Mouse (Mus musculus): ENCODE results near the gene Frem3.

Gene Frem3

GRCm38 (mm10) chr8:80710670-80711400 lies 100.0 kb downstream of the Frem3 start:
- DNase-seq (ENCODE audit: low spot score in 2 of 2): no peak

- DNase-seq (ENCODE audit: low spot score in 2 of 2): no peak
These were observed 103.6 kb downstream of the Frem3 start for GRCm38 (mm10) chr8:80714461-80714860.

DNA sequence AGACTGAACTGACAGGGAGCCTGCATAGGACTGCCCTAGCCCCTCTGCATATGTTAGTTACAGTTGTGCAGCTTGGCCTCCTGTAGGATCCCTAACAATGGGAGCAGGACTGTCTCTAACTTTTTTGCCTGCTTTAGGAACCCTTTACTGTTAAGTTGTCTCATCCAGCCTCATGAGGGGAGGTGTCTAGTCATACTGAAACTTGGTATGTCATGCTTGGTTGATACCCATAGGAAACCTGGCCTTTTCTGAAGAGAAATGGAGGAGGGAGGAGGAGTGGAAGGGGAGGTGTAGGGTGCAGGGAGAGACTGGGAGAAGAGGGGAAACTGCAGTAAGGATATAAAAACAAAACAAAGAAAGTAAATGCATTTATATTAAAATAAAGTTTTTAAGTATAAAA lies 121.4 kb downstream of the Frem3 start:
- DNase-seq (ENCODE audit: low spot score in 2 of 2): no peak

GRCm38 (mm10) chr8:80738046-80738387 lies 127.1 kb downstream of the Frem3 start:
- DNase-seq (ENCODE audit: low spot score in 2 of 2): peak; percentile 50 to 65

DNA sequence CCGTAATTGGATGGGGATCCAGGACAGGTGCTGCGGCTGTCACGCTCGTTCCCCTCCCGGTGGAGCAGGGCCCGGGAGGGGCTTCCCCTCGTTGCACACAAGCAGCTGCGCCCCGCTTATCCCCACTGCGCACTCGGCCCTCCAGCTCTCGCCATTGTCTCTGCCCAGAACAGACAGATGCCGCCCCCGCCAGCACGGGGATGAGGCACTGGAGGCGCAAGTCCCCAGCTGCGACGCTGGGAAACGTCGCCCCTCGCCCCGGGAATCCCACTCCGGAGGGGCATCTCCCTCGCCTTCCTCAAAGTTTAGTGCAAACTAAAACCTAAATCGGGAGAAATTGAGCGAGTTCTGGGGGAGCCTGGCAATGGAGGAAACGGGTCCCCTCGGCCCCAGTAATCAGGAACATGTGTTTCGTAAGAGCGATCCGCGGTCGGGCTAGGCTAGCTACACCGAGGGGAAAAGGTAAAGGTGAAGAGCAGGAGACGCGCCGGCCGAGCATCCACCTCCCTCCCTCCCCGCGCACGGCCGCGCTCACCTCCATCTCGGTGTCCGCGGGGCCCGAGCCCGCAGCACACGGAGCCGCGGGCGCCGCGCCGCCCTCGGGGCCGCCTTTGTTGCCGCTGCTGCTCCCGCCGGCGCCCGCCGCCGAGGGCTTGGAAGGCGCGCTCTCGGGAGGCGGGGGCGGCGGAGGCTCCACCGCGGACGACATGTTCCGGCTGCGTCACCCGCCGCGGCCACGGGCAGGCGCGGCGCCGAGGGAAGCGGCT lies 127.7 kb downstream of the Frem3 start:
- DNase-seq (ENCODE audit: low spot score in 2 of 2): peak; percentile 11 to 35

GRCm38 (mm10) chr8:80739155-80739924 lies 128.5 kb downstream of the Frem3 start, which contains the start of gene Smarca5:
TSS of gene Smarca5 (minus strand) at chr8:80739497.
- DNase-seq (ENCODE audit: low spot score in 2 of 2): peak; percentile 96

- DNase-seq (ENCODE audit: low spot score in 2 of 2): no peak
These were observed 129.1 kb downstream of the Frem3 start for GRCm38 (mm10) chr8:80739932-80740331.
